Mouse (Mus musculus): ENCODE data around the gene 4930595D18Rik. TPM values are rescaled to one million over a fixed set of nuclear protein-coding genes. Genes with fewer than 3 reads are reported as not detected.

4930595D18Rik gene
- polyA plus RNA-seq, 1 experiment from 2014 or later, result not detected

DNA sequence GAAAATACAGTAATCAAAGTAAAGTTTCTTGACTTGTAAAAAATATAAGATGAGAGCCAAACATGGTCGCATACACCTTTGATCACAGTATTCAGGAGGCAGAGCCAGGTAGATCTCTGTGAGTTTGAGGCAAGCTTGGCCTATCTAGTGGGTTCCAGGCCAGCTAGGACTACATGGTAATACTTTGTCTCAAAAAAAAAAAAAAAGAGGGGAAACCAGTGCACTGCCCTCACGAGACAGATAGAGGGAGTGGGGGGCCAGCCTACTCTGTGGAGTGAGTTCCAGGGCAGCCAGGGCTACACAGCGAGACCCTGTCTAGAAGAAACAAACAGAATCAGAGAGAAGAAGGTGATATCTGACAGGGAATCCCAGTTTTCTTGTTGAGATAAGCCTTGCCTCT, 23.4 kb upstream of the 4930595D18Rik start:
- Histone ChIP-seq H3K27ac (replicated peaks; ENCODE audit: low read depth, low read length) (no peak overlapping the region), H3K9ac (replicated peaks; ENCODE audit: low read length) (no peak overlapping the region), H3K9me3 (replicated peaks; ENCODE audit: control insufficient read depth, low read length) (no peaks in the 10 kb centered on the region), H3K36me3 (replicated peaks; ENCODE audit: control insufficient read depth, insufficient read depth, low read depth, low read length) (no peaks in the 10 kb centered on the region), H3K4me3 (ENCODE audit: low read depth, low read length) (no peak overlapping the region), H3K27me3 (ENCODE audit: control insufficient read depth, insufficient read depth, low read length) (no peaks in the 10 kb centered on the region), H3K4me1 (ENCODE audit: control insufficient read depth, insufficient read depth, low read length) (no peaks in the 10 kb centered on the region), H3K4me2 (ENCODE audit: low read depth, low read length) (no peak overlapping the region)
- WGBS, result 76% methylated on average over 3 of the region's 3 CpGs
- ATAC-seq (replicated peaks; ENCODE audit: insufficient number of reproducible peaks, low FRiP score, low TSS enrichment, low read depth), result no peak
- DNase-seq (ENCODE audit: low spot score), result no peak

DNA sequence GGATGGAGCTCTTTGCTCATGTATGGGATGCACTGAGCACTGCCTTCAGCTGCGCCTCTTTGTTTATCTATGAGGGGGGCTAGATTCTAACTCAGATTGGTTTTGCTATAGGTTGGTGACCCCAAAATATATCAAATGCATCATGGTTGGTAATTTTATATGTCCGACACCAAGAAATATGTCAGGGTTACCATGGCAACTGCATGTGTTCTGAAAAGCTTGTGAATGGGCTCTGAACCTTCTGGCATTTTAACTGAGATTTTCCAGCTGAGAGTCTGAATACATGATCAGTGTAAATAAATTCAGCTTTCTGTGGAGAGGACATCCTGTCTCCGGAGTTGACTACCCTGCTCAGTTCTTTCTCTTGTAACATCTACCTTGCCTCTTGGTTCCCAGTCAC, 19.7 kb upstream of the 4930595D18Rik start:
- ATAC-seq (replicated peaks; ENCODE audit: insufficient number of reproducible peaks, low FRiP score, low TSS enrichment, low read depth), result no peak
- WGBS, result 85% methylated on average over 3 of the region's 3 CpGs
- no peak overlapping the region for H3K4me2 ChIP-seq (ENCODE audit: low read depth, low read length)

DNA sequence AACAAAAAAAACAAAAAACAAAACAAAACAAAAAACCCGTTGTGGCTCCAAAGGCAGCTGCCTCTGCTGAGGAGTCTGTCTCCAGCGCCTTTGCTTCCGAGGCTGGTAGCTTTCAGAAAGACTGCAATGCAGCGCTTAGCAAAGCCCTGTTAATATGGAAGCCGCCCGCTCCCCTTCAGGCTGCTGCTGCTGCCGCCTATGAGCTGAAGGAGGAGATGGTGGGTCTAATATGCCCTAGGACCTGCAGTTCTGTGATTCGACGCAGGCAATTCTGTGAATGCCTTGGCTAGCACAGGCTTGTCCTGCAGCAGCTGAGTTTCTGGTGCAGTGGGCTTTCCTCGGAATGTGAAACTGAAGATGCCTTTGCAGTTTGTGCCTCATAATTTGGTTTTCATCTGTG, 18.8 kb upstream of the 4930595D18Rik start:
- no peak overlapping the region for H3K27ac ChIP-seq (replicated peaks; ENCODE audit: low read depth, low read length)
- 72% methylated on average over 10 of the region's 10 CpGs for WGBS
- no peak overlapping the region for H3K9ac ChIP-seq (replicated peaks; ENCODE audit: low read length)
- H3K4me1 ChIP-seq (ENCODE audit: control insufficient read depth, insufficient read depth, low read length), result no peaks in the 10 kb centered on the region
- ATAC-seq (replicated peaks; ENCODE audit: insufficient number of reproducible peaks, low FRiP score, low TSS enrichment, low read depth) (no peak), DNase-seq (ENCODE audit: low spot score) (peak; percentile 24)
- H3K4me2 ChIP-seq (ENCODE audit: low read depth, low read length), result no peak overlapping the region
- no peaks in the 10 kb centered on the region for H3K36me3 ChIP-seq (replicated peaks; ENCODE audit: control insufficient read depth, insufficient read depth, low read depth, low read length)
- no peaks in the 10 kb centered on the region for H3K9me3 ChIP-seq (replicated peaks; ENCODE audit: control insufficient read depth, low read length)
- no peaks in the 10 kb centered on the region for H3K27me3 ChIP-seq (ENCODE audit: control insufficient read depth, insufficient read depth, low read length)
- H3K4me3 ChIP-seq (ENCODE audit: low read depth, low read length), result no peak overlapping the region

More for the DNA sequence above, 19.7 kb upstream of the 4930595D18Rik start:
- no peak overlapping the region for H3K4me3 ChIP-seq (ENCODE audit: low read depth, low read length)
- no peak overlapping the region for H3K27ac ChIP-seq (replicated peaks; ENCODE audit: low read depth, low read length)
- no peaks in the 10 kb centered on the region for H3K36me3 ChIP-seq (replicated peaks; ENCODE audit: control insufficient read depth, insufficient read depth, low read depth, low read length)
- no peaks in the 10 kb centered on the region for H3K4me1 ChIP-seq (ENCODE audit: control insufficient read depth, insufficient read depth, low read length)
- DNase-seq (ENCODE audit: low spot score), result no peak
- H3K9ac ChIP-seq (replicated peaks; ENCODE audit: low read length), result no peak overlapping the region
- no peaks in the 10 kb centered on the region for H3K9me3 ChIP-seq (replicated peaks; ENCODE audit: control insufficient read depth, low read length)
- H3K27me3 ChIP-seq (ENCODE audit: control insufficient read depth, insufficient read depth, low read length), result no peaks in the 10 kb centered on the region

DNA sequence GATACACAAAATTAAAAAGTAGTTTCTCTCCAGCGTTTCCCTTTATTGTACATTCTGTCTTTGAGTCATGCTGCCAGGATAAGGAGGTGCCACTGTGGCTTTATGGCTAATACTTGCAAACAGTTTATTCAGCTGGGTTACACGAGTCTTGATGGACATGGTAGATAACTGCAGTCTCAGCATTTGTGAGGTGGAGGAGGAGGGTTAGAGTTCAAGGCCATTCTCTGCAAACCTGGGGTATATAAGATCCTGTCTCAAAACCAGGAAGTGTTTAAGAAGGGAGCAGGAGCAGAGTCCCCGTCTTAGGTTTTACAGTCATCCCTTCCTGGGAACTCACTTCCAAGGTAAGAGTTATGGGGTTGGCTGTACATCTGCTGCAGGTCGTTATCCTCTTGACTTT, 12.3 kb upstream of the 4930595D18Rik start:
- H3K4me1 ChIP-seq (ENCODE audit: control insufficient read depth, insufficient read depth, low read length), result no peaks in the 10 kb centered on the region
- H3K27ac ChIP-seq (replicated peaks; ENCODE audit: low read depth, low read length), result no peak overlapping the region
- WGBS, result 89% methylated on average over 4 of the region's 4 CpGs
- DNase-seq (ENCODE audit: low spot score) (no peak), ATAC-seq (replicated peaks; ENCODE audit: insufficient number of reproducible peaks, low FRiP score, low TSS enrichment, low read depth) (no peak)
- no peak overlapping the region for H3K4me3 ChIP-seq (ENCODE audit: low read depth, low read length)
- H3K9ac ChIP-seq (replicated peaks; ENCODE audit: low read length), result no peak overlapping the region
- no peaks in the 10 kb centered on the region for H3K36me3 ChIP-seq (replicated peaks; ENCODE audit: control insufficient read depth, insufficient read depth, low read depth, low read length)
- no peaks in the 10 kb centered on the region for H3K27me3 ChIP-seq (ENCODE audit: control insufficient read depth, insufficient read depth, low read length)
- no peak overlapping the region for H3K4me2 ChIP-seq (ENCODE audit: low read depth, low read length)
- H3K9me3 ChIP-seq (replicated peaks; ENCODE audit: control insufficient read depth, low read length), result no peaks in the 10 kb centered on the region

DNA sequence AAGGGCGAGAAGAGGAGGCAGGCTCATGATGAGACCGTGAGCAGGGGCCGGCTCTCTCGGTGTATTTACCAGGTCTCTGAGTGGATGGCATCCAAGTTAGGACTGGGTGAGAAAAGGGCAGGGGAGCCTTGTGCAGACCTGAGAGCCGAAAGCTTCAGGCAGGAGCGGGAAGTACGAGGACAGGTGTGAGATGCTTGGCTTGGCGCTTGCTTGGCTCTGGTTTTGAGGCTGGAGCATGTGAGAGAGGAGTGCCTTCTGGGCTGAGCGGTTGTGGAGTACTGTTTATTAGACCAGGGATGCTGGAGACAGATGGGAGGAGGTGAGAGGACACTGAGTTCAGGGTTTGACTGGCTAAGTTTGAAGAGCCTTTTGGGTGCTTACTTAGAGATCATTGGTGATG, 9.0 kb upstream of the 4930595D18Rik start:
- Histone ChIP-seq H3K36me3 (replicated peaks; ENCODE audit: control insufficient read depth, insufficient read depth, low read depth, low read length) (no peaks in the 10 kb centered on the region), H3K9me3 (replicated peaks; ENCODE audit: control insufficient read depth, low read length) (no peaks in the 10 kb centered on the region), H3K4me2 (ENCODE audit: low read depth, low read length) (no peak overlapping the region), H3K4me3 (ENCODE audit: low read depth, low read length) (no peak overlapping the region), H3K27me3 (ENCODE audit: control insufficient read depth, insufficient read depth, low read length) (no peaks in the 10 kb centered on the region), H3K4me1 (ENCODE audit: control insufficient read depth, insufficient read depth, low read length) (no peaks in the 10 kb centered on the region), H3K27ac (replicated peaks; ENCODE audit: low read depth, low read length) (no peak overlapping the region), H3K9ac (replicated peaks; ENCODE audit: low read length) (no peak overlapping the region)
- DNase-seq (ENCODE audit: low spot score) (no peak), ATAC-seq (replicated peaks; ENCODE audit: insufficient number of reproducible peaks, low FRiP score, low TSS enrichment, low read depth) (no peak)
- WGBS, result 87% methylated on average over 9 of the region's 9 CpGs

DNA sequence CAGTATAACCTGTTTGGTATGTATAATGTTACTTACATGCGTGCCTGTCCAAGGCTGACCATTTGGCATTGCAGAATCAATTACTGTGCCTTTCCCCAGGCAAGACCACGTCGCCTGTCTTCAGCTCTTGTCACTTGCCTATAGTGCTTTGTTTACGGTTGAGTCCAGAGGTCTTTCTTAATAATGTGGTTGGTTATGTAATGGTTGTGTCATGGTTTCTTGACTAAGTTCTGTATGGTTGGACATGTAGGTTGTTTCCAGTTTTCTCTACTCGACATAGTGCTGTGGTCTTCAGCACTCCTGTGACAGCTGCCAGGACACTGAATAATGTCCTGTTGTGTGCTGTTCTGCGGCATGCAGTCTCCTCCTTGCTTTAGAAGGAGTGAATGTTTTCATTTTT, 8.5 kb upstream of the 4930595D18Rik start:
- H3K9me3 ChIP-seq (replicated peaks; ENCODE audit: control insufficient read depth, low read length), result no peaks in the 10 kb centered on the region
- H3K36me3 ChIP-seq (replicated peaks; ENCODE audit: control insufficient read depth, insufficient read depth, low read depth, low read length), result no peaks in the 10 kb centered on the region
- H3K4me2 ChIP-seq (ENCODE audit: low read depth, low read length), result no peak overlapping the region
- H3K4me3 ChIP-seq (ENCODE audit: low read depth, low read length), result no peak overlapping the region
- DNase-seq (ENCODE audit: low spot score) (no peak), ATAC-seq (replicated peaks; ENCODE audit: insufficient number of reproducible peaks, low FRiP score, low TSS enrichment, low read depth) (no peak)
- no peaks in the 10 kb centered on the region for H3K4me1 ChIP-seq (ENCODE audit: control insufficient read depth, insufficient read depth, low read length)
- H3K27ac ChIP-seq (replicated peaks; ENCODE audit: low read depth, low read length), result no peak overlapping the region
- H3K9ac ChIP-seq (replicated peaks; ENCODE audit: low read length), result no peak overlapping the region
- WGBS, result 84% methylated on average over 6 of the region's 6 CpGs
- no peaks in the 10 kb centered on the region for H3K27me3 ChIP-seq (ENCODE audit: control insufficient read depth, insufficient read depth, low read length)

- Histone ChIP-seq H3K4me1 (ENCODE audit: control insufficient read depth, insufficient read depth, low read length) (no peaks in the 10 kb centered on the region), H3K4me3 (ENCODE audit: low read depth, low read length) (no peak overlapping the region), H3K36me3 (replicated peaks; ENCODE audit: control insufficient read depth, insufficient read depth, low read depth, low read length) (no peaks in the 10 kb centered on the region), H3K4me2 (ENCODE audit: low read depth, low read length) (no peak overlapping the region), H3K9me3 (replicated peaks; ENCODE audit: control insufficient read depth, low read length) (no peaks in the 10 kb centered on the region), H3K9ac (replicated peaks; ENCODE audit: low read length) (no peak overlapping the region), H3K27ac (replicated peaks; ENCODE audit: low read depth, low read length) (no peak overlapping the region), H3K27me3 (ENCODE audit: control insufficient read depth, insufficient read depth, low read length) (no peaks in the 10 kb centered on the region)
- ATAC-seq (replicated peaks; ENCODE audit: insufficient number of reproducible peaks, low FRiP score, low TSS enrichment, low read depth) (no peak), DNase-seq (ENCODE audit: low spot score) (no peak)
- 63% methylated on average over 2 of the region's 2 CpGs for WGBS
These were observed 6.6 kb upstream of the 4930595D18Rik start for GRCm38 (mm10) chr12:111190891-111191290.

DNA sequence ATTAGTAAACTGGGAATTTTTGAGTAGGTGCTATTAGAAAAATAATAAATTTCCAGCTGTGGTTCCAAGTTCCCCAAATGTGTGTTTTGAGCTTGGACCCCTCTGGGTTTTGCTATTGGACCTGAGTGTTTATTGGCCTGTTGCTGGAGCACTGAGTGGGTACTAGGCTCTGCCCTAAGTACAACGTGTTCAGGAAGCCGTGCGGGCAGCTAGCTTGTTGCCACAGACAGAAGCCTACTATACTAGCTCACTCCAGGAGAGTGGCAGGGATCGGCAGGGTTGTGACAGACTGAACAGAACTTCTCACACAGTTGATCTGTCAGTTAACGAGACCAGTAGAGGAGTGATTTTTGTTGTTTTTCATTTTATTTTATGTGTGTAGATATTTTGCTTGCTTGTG, 6.1 kb upstream of the 4930595D18Rik start:
- WGBS, result 81% methylated on average over 5 of the region's 5 CpGs

More for the DNA sequence above, 6.1 kb upstream of the 4930595D18Rik start:
- no peaks in the 10 kb centered on the region for H3K4me1 ChIP-seq (ENCODE audit: control insufficient read depth, insufficient read depth, low read length)
- H3K9ac ChIP-seq (replicated peaks; ENCODE audit: low read length), result no peak overlapping the region
- no peak overlapping the region for H3K4me2 ChIP-seq (ENCODE audit: low read depth, low read length)
- ATAC-seq (replicated peaks; ENCODE audit: insufficient number of reproducible peaks, low FRiP score, low TSS enrichment, low read depth), result no peak
- no peak for DNase-seq (ENCODE audit: low spot score)
- H3K27me3 ChIP-seq (ENCODE audit: control insufficient read depth, insufficient read depth, low read length), result no peaks in the 10 kb centered on the region
- no peak overlapping the region for H3K27ac ChIP-seq (replicated peaks; ENCODE audit: low read depth, low read length)
- H3K36me3 ChIP-seq (replicated peaks; ENCODE audit: control insufficient read depth, insufficient read depth, low read depth, low read length), result no peaks in the 10 kb centered on the region
- H3K9me3 ChIP-seq (replicated peaks; ENCODE audit: control insufficient read depth, low read length), result no peaks in the 10 kb centered on the region
- H3K4me3 ChIP-seq (ENCODE audit: low read depth, low read length), result no peak overlapping the region

Measured in embryonic facial prominence, embryonic 11.5 days (tissue).